Mouse (Mus musculus): ENCODE measurements around the gene Rex2.
"Not testable (repeated sequence)": the region's sequence is repeated elsewhere in the genome, so short reads cannot be mapped to it uniquely, and the experiment has no call there.

Rex2 gene

DNA sequence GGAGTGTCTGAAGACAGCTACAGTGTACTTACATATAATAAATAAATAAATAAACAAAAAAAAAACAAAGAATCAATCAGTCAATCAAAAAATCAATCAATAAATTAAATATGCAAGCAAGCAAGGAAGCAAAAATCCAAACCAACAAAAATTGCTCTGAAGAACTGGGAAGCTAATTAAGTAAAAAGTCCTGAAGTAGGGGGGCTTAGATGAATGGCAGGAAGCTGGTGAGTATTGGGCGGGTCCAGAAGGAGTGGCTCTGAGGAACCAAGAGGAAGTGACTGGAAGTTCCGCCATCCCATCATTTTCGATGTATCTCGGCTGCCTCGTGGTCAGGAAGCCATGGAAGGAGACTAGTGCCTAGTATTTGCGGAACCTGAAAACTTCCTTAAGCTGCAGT, at the start of gene Rex2:
TSS of gene Rex2 (plus strand) at position 301 of the 400 bp plus-strand sequence.
- DNase-seq (ENCODE audit: low spot score): not testable (repeated sequence)

DNA sequence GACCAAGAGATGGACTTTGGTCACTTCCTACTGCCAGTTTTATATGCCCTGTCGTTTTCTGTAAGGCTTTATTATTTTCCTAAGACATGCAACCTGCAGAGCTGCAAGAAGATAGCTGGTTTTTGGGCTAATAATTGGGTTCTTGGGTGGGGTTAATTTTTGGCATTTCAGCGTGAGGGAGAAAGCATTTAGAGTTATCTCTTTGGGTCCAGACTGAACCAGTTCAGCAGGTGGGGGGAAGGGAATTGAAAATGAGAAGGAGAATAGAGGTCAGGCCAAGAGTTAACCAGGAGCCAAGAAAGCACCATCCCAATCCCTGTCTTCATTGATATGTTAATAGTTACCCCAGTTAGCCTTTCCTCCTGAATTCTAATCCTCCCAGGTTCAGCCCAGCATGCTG, 45.1 kb upstream of the Rex2 start:
- DNase-seq (ENCODE audit: low spot score): not testable (repeated sequence)

DNA sequence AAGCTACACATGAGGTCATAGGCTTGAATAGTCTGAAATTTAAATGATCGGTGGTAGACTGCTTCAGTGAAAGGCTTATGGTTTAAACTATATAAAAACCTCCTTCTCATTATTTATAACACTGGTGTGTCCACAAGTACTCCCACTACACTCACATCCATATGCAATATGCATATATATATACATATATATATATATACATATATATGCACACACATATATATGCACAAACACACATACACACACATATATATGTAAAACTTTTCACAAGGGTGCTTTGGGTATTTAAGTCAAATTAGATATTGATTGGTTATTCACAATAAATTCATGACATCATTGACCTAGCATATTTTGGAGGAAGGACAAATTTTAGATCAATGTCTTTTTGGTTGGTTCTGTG, 3.2 kb upstream of the Rex2 start:
- not testable (repeated sequence) for DNase-seq (ENCODE audit: low spot score)

DNA sequence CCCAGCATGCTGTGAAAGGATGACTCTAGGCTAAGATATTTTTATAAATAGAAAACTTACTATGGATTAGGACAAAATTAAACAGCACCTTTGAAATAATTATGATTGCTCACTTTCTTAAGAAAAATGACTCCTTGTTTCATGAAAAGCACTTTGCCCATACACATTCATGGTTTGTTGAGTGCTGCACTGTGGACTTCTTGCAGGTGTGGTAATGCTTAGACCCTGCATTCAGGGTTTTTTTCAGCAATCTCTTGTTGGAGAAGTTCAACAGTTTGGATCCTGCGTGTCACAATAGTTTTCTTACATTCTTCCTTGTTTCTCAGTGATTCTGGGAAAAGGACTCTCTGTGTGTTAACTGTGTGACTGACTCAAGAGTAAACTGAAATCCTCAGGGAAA, 4.7 kb downstream of the Rex2 start:
- DNase-seq (ENCODE audit: low spot score): not testable (repeated sequence)

GRCm38 (mm10) chr4:147031308-147032036, 9.8 kb downstream of the Rex2 start:
- not testable (repeated sequence) for DNase-seq (ENCODE audit: low spot score)

GRCm38 (mm10) chr4:147063768-147064167, 42.1 kb downstream of the Rex2 start:
- not testable (repeated sequence) for DNase-seq (ENCODE audit: low spot score)

DNA sequence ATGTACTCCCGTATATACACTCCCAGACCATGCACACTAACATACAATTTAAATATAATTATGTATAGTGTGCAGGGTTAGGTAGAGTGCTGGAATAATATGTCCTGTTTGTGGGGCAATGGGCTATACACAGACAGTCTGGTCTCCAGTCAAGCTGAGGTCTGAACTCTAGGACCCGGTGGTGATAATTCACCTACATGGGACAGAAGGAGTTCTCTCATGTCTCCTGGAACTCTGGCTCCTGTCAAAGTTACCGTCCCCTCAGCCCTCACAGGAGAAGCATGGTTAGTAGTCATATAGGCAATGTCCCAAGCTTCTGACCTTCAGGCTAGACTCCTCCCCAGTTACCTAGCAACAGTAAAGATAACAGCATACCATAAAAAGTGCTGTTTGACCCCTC, 44.2 kb downstream of the Rex2 start:
- DNase-seq (ENCODE audit: low spot score): not testable (repeated sequence)

GRCm38 (mm10) chr4:147066380-147066779, 44.7 kb downstream of the Rex2 start:
- DNase-seq (ENCODE audit: low spot score): not testable (repeated sequence)

GRCm38 (mm10) chr4:147095641-147096040, 74.0 kb downstream of the Rex2 start:
- not testable (repeated sequence) for DNase-seq (ENCODE audit: low spot score)

GRCm38 (mm10) chr4:147101666-147102626, 80.3 kb downstream of the Rex2 start:
- DNase-seq (ENCODE audit: low spot score): not testable (repeated sequence)

DNA sequence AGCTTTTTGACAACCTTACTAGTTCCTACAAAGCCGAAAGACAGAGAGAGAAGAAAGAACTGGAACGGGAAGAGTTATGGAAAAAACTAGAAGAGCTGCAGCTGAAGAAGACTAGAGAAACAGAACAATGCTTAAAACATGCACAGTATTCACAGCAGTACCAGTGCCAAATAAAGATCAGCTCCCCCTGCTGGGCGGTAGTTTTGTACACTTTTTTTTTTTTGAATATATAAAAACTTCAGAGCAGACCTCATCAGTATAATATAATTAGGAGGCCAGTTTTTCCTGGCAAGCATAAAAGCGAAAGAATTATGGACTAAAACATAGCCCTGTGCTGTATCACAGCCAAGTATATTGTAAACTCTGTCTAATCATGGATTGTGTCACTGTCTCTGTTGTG, 82.2 kb downstream of the Rex2 start:
- DNase-seq (ENCODE audit: low spot score): not testable (repeated sequence)

Data from urinary bladder, postnatal 10 days (tissue).